Mouse (Mus musculus) E14TG2a.4 (cell line): ENCODE measurements at regions not wholly inside any gene's neighbourhood (a gene's known extent, or its start where the extent isn't known, plus 50 kb on each side); places are given as distances from the start of the nearest gene placed in this dataset.

ENCODE experiments used
- CTCF ChIP-seq: conservative IDR thresholded peaks from 2 replicates; pipeline ENCODE4 v1.5.1; 2014; ENCODE audit warnings: low read length
- POU5F1 ChIP-seq: IDR thresholded peaks from 2 replicates; pipeline ENCODE4 v1.6.1; 2014; ENCODE audit warnings: low read length, borderline replicate concordance

DNA sequence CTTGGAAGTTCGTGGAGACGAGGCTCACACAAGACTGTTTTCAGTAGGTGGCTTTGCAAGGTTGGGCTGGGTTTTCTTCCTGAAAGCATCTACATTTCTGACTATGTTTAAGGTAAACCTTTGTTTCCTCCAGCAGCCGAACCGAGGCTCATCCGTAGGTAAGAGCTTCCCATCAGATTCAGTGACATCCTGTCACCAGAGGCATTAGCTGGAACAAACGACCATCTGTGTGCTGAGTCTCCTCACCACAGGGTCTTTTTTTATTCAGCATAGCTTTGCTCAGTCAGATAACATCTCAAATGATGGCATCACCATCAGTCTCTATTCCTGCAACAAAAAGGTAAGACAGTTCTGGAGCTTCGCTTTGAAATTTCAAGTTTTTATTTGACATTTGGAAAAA, 601.4 kb upstream of the Fam92a start:
- no peak for TF ChIP-seq CTCF
- no peak for TF ChIP-seq POU5F1
